Mouse (Mus musculus) skeletal muscle tissue, adult 2 months (tissue): ENCODE measurements around the gene Sigirr.

Experiments
- DNase-seq: peaks from one replicate; pipeline ENCODE4 v3.0.0-alpha.2; 2012; ENCODE audit warnings: low read depth, low spot score

Gene Sigirr

GRCm38 (mm10) chr7:141097177-141097576 lies 3.2 kb downstream of the Sigirr start:
- DNase-seq, result no peak

- DNase-seq, result peak; percentile 45
Measured at GRCm38 (mm10) chr7:141096649-141097056, 3.7 kb downstream of the Sigirr start.

DNA sequence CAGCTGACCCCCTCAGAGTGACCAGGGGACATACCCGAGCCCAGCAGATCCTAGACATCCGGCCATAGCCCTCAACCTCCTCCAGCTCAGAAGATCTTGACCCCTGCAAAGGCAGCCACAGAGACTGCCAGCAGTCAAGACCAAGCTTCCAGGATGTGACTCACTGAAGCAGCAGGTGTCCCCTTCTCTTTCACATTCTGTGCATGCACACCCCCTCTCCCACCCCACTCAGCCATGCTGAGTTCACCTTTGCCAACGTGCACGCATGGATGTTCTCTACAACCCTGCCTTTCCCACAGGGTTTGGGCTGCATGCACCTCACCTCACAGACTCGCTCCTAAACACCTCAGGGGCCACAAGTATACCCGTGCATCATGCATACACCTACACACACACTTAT lies 4.4 kb downstream of the Sigirr start:
- DNase-seq, result no peak

GRCm38 (mm10) chr7:141094487-141095205 lies 5.7 kb downstream of the Sigirr start:
- no peak for DNase-seq

DNA sequence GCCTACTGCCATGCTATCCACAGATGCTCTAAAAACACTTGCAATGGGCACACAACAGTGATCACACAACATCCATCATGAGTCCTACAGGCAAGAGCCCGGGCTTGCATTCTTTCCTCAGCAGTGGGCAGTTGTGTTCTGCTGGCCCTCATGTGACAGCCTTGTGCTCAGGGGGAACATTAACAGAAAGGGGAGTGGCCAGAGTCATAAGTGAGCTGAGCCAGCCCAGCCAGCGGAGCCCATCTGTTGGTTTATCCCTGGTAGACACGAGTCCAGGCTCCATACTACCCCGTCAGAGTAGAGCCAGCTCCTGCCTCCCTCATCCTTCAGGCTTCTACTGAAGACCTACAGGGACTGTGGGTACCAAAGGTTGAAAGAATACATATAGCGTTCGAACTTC lies 6.4 kb downstream of the Sigirr start:
- DNase-seq, result no peak

DNA sequence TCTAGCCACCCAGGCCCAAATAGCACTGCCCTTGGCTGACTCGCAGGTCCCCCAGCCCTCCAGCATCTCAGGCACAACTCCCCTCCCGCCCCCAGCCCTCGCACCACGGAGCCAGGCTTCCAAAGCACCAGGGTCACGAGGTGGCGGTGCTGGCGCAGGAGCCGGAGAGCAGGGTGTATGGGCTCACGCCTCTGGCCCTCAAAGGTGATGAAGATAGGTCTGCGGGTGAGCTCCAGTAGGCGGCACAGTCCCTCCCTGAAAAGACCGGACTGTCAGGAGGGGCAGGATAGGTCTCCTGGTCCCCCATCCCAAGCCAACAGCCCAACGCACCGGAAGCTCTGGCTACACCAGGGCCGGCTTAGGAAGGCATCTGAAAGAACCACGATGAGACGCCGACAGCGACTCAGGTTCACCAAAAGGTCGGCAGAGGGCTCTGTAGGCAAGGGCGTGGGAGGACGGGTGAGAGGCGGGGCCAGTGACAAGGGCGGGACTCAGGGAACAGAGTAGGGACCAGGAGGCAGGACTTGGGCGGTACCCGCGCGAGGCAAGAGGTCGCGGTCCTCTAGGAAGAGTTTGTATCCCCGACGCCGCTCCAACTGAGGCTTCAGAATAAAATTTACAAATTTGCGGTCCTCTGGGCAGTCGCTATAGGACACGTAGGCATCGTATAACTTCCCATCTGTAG lies 8.2 kb downstream of the Sigirr start:
- peak; percentile 73 for DNase-seq

DNA sequence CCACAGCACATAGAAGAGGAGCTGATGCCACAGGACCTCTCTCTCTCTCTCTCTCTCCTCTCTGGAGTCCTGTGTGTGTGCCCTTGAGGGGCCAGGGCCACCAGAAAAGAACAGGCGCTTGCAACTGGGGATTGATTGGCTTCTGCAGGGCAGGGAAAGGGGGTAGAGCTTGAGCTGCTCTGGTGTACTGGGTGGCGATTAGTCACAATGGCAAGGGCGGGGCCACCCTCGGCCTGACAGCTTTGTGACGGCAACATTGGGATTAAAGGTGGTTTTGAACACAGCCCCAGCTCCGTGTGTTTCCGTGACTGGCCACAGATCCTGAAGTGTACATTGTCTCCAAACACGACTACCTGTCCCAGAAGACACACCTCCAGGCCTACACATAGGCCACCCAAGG lies 10.1 kb downstream of the Sigirr start:
- DNase-seq, result no peak

GRCm38 (mm10) chr7:141088473-141088872 lies 11.9 kb downstream of the Sigirr start:
- no peak for DNase-seq

- no peak for DNase-seq
Measured at GRCm38 (mm10) chr7:141087894-141088293, 12.5 kb downstream of the Sigirr start.

GRCm38 (mm10) chr7:141079481-141080449 lies 20.6 kb downstream of the Sigirr start:
- no peak for DNase-seq

DNA sequence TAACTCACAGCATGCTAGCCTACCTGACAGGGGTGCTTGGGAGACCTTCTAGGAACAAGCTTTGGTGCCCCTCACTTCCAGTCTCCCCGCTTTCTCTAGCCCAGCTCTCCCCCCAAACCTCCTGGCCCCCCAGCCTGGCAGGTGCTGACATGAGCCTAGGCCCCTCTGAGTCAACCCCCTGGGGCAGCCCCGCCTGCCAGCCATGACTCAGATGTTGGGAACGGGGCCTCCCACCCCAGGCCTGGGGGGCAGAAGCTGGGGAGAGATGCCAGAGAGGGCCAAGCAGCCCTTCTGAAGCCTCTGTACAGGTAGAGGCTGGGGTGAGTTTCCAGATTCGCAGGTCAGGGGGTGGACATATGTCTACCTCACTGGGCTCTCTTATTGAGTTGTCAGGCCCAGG lies 21.5 kb downstream of the Sigirr start:
- no peak for DNase-seq

GRCm38 (mm10) chr7:141077841-141078240 lies 22.5 kb downstream of the Sigirr start, which contains the start of gene Pkp3:
Gene Pkp3, plus strand, starts transcription at chr7:141078218.
- no peak for DNase-seq

DNA sequence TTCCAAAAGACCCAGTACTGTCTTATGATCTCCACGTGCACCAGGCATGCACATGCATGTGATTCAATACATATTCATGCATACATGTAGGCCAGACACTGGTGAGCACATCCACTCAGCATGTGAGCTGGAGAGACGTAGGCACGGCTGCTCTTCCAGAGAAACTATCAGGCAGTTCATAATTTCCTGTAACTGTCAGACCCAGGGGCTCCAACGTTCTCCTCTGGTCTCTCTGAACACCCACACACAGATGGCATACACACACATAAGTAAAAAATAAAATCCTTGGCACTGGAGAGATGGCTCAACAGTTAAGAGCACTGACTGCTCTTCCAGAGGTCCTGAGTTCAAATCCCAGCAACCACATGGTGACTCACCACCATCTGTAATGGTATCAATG lies 26.6 kb downstream of the Sigirr start:
- DNase-seq, result no peak

DNA sequence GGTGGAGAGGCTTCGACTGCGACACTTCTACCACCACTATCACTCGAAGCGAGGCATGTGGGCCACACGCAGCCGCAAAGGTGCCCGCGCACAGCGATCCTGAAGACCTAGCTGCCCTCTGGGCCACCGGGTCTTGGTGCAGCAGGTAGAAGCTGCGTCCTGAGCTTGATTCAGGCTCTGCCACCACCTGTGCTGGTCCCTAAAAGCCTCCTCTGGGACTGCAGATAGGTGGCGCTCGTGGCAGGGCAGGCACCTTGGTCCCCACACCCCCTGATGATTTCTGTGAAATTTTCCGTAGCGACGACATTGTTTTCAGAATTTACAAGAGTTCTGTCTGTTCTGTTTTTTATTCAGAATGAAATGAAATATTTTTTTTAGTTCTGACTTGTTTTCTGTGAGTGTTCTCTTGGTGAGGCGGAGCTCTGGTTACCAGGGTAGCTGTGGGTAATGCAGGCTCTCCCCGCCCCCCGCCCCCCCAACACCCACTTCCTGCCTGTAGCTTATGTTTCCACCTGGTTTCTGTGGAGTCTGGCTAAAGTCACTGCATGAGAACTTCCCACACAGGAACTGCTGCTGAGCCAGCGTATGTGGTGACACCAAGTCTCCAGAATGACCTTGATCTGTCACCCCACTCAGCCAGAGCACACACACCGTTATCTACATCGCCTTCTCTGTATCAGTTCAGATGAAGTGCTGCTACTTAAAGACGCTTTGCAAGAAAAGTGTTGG lies 28.2 kb downstream of the Sigirr start:
- no peak for DNase-seq

DNA sequence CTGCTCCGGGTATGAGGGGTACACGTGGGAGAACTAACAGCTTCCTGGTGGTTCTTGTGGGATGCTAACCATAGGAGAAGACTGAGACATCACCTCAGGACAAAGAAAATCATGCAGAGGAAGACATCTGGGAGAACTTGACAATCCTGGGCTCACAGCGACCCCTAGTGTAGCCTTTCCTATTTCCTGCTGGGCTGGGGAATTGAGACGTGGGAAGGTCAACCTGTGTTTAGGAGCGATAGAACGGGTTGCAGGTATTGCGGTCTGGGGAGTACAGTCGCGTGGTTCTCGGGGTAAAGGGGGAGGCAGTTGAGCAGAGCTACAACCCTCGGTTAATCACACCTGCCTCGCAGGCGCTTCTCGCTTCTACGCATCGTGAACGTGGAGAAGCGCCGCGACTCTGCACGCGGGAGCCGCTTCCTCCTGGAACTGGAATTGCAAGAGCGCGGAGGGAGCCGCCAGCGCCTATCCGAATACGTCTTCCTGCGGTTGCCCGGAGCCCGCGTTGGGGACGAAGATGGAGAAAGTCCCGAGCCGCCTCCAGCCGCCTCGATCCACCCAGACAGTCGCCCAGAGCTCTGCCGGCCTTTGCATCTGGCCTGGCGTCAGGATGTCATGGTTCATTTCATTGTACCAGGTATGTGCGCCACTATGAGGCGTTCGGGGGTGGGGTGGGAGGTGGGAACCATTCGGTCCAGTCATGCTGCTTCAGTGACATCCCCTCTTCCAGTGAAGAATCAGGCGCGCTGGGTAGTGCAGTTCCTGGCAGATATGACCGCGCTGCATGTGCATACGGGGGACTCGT lies 30.1 kb downstream of the Sigirr start:
- no peak for DNase-seq

- DNase-seq, result no peak
Measured at GRCm38 (mm10) chr7:141068351-141068750, 32.0 kb downstream of the Sigirr start.

DNA sequence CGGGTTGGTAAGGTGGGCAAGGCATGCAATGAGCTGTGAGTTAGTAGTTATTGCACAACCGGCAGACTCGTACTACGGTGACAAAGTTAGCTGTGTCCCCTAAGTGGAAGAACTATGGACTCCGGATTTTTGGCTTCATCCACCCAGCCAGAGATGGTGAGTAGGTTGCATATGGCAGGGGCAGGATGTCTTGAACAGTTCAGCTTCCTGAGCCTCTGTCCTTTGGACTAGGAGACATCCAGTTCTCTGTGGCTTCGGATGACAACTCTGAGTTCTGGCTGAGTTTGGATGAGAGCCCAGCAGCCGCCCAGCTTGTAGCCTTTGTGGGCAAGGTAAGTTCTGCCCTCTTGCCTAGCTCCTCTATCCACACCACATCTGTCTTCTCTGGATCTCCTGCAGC lies 35.8 kb downstream of the Sigirr start:
- DNase-seq, result no peak

- no peak for DNase-seq
Measured at GRCm38 (mm10) chr7:141064175-141064574, 36.2 kb downstream of the Sigirr start.

- DNase-seq, result no peak
Measured at GRCm38 (mm10) chr7:141063353-141063752, 37.0 kb downstream of the Sigirr start.

DNA sequence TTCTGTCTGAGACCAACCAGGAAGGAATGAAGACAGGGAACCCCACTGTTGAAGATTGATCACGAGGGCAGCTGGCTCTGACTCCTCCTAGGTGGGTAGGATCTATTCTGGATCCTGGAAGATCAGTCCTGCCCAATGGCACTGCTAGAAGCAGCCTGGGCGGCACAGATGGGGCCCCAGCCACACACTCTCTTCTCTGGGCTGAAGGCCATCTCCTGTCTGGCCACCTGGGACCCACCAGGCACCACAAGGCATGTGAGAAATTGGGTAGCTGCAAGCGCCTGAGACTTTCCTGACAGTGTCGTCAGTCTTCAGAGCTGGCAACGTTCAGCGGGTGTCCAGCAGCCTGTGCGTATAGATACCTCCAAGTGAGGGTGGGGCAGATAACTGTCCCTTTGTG lies 37.8 kb downstream of the Sigirr start:
- no peak for DNase-seq

DNA sequence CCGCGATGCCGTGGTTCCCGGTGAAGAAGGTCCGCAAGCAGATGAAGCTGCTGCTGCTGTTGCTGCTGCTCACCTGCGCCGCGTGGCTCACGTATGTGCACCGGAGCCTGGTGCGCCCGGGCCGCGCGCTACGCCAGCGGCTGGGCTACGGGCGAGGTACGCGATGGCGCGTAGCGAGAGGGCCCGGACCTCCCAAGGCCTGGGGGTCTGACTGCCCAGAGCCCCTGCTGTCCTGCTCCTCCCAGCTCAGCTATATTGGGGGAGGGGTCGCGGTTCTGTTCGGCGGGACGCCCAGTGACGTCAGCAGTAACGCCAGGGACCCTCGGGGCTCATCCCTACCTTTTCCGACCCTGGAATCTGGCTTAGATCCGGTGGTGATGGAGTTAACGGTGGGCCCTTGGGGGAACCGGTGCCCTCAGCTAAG lies 39.1 kb downstream of the Sigirr start:
- no peak for DNase-seq
